Mouse (Mus musculus) urinary bladder, adult 2 months (tissue): ENCODE measurements around the gene Ccpg1. TPM values are rescaled to one million over a fixed set of nuclear protein-coding genes. Genes with fewer than 3 reads are reported as not detected.

Experiments
- DNase-seq: peaks from one replicate; pipeline ENCODE4 v3.0.0; 2022; ENCODE audit warnings: low spot score
- polyA plus RNA-seq: library from polyadenylated mRNA; depleted of rRNA; stranded (reverse); fragments of >200 nt; gene quantifications from 2 replicates; pipeline ENCODE4 v1.2.3, GENCODE M21; 2012; rRNA removed

Ccpg1 gene
- polyA plus RNA-seq, 1 experiment = 25.9 TPM

- DNase-seq = no peak
Measured at GRCm38 (mm10) chr9:73045711-73046110, 60.5 kb downstream of the Ccpg1 start.

- no peak for DNase-seq
Measured at GRCm38 (mm10) chr9:73047906-73048305, 62.7 kb downstream of the Ccpg1 start.

DNA sequence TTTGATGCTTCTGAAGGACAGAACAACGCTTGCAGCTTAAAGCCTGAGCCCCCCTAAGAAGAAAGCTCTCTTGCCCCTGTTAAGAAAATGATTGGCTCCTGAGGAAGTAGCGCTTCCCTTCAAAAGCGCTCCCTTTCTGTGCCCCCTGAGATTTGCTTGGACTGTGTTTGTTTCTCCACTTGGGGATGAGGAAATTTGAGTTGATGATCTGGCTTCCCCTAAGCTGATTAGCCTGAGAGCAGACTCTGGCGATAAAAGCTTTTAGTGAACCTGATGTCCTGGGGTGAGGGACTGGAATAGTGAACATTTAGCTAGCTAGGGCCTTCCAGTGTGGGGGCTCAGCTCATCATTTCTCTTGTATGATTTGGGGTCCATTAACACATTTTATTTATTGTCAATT is 63.7 kb downstream of the Ccpg1 start:
- no peak for DNase-seq

DNA sequence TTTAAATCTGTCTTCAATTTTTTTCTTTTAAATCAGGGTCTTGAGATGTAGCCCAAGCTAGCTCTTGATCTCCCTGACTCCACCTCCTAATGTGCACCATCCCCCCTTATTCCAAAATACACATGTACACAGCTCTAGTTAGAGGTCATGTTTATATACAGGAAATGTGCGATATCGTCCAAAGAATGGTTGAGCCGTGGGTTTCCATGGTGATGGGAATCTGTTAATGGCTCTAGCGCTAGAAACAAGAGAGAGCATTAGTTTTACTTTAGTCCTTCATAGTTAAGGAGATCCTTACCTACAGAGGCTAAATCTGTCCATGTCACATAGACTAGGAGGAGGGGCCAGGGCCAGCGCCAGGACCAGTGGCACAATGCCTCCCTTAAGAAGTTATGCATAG is 64.6 kb downstream of the Ccpg1 start:
- no peak for DNase-seq

DNA sequence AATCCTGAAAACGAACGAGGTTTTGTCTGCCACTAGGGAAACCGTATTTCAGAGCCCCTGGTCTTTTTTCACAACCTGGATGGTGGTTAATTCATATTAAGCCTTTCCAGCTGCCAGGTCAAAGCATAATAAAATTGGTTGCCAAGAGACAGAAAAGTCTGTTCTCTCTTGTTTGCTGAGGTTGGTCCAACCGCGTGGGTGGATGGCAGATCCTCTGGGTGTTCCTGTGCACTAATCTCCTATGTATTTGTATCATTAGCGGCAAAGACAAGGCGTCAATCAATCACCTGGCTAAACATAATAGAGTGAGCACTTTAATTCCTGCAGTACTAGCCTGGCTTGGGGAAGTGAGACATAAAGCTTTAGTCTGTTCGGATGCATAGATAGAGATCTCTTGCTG is 65.4 kb downstream of the Ccpg1 start:
- no peak for DNase-seq

DNA sequence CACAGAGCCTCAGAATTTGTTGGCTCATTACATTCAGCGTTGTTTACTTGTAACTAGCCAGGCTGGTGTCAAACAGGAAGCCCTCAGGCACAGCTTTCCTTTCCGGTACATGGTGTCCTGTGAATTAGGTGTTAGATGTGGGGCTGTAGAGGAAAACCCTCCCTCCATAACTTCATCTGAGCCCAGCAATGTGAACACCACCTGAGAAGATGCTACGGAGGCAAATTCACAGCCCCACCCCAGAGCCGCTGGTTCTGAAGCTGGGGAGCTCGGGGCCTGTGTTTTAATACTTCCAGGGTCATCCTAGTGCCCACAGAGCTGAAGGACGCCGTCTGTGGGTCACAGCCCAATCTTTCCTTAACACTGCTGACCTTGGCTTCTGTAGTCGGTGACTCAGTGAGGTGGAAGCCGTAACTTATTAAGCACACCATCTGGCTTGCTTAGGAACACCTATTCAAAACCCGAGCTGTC is 70.2 kb downstream of the Ccpg1 start:
- DNase-seq = no peak

DNA sequence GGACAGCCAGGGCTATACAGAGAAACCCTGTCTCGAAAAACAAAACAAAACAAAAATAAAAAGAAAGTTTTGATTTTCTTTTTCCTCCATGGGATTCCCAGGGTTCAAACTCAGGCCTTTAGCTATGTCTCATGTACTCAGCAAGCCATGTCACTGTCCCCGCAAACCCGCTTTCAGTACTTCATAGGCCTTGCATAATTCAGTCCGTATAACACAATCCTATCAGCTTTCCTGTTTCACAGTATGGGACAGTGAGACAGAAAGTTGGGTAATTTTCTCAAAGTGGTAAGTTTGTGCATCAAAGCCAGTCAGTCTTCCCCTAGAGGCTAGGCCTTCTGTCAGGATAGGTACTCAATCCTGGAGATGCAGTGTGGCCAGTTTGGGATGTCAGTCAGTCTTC is 74.0 kb downstream of the Ccpg1 start:
- DNase-seq = no peak

GRCm38 (mm10) chr9:73063621-73064290 is 78.5 kb downstream of the Ccpg1 start:
- no peak for DNase-seq

Other genes with a start within 250 kb of the Ccpg1 start
- gene Prtg, start 178.6 kb upstream of the Ccpg1 start, polyA plus RNA-seq = 0.10 and 0.22 TPM in 2 replicates
- gene Pygo1, start 59.8 kb upstream of the Ccpg1 start, polyA plus RNA-seq = 1.8 and 2.7 TPM in 2 replicates
- gene Dyx1c1, start 26.6 kb upstream of the Ccpg1 start, polyA plus RNA-seq = 1.3 TPM in 2 replicates
- 0.03 TPM in 2 replicates for gene Gm44503, start 26.6 kb upstream of the Ccpg1 start, polyA plus RNA-seq
- gene Ccpg1os, start within 50 bp of the Ccpg1 start, polyA plus RNA-seq = 29.4 TPM in 2 replicates
- gene Pigb, start 54.9 kb downstream of the Ccpg1 start, polyA plus RNA-seq = 14.2 and 15.7 TPM in 2 replicates
- 7.4 and 17.7 TPM in 2 replicates for gene Rab27a, start 59.4 kb downstream of the Ccpg1 start, polyA plus RNA-seq
- 0.09 and 0.15 TPM in 2 replicates for gene Khdc3, start 116.4 kb downstream of the Ccpg1 start, polyA plus RNA-seq
- not detected in 2 replicates for gene Gm20509, start 117.0 kb downstream of the Ccpg1 start, polyA plus RNA-seq
- gene Rsl24d1, start 128.0 kb downstream of the Ccpg1 start, polyA plus RNA-seq = 55.3 and 56.0 TPM in 2 replicates